Mouse (Mus musculus): Measurements from ENCODE around the gene Lrch4. TPM values are rescaled to one million over a fixed set of nuclear protein-coding genes. Genes with fewer than 3 reads are reported as not detected.
A peak's percentile ranks its signal among the peaks of the same experiment; 100 is the strongest.

Lrch4 gene
- polyA plus RNA-seq, 1 experiment from 2014 or later: 35.7 TPM

- Histone ChIP-seq H3K4me1 (peaks cover 17% of the 10 kb centered on the region), H3K9ac (peak overlapping the region; percentile 55), H3K36me3 (no peaks in the 10 kb centered on the region), H3K27me3 (no peaks in the 10 kb centered on the region), H3K4me2 (peak overlapping the region; percentile 97), H3K4me3 (peak overlapping the region; percentile 77), H3K27ac (peak overlapping the region; percentile 75), H3K9me3 (no peaks in the 10 kb centered on the region)
- 5% methylated on average over 28 of the region's 28 CpGs for WGBS
- ATAC-seq (ENCODE audit: borderline replicate concordance, extremely low read depth, low FRiP score, low TSS enrichment): 0 out of 2 replicates have a peak, but pooled peaks have one; percentile 0
Observed at GRCm38 (mm10) chr5:137683388-137684293, 54.7 kb downstream of the Lrch4 start.

- Histone ChIP-seq H3K27ac (peak within 1 kb of the TSS; percentile 75), H3K9ac (peak within 1 kb of the TSS; percentile 55), H3K4me3 (peak within 1 kb of the TSS; percentile 77), H3K4me2 (peak within 1 kb of the TSS; percentile 97), H3K9me3 (no peaks in the 10 kb centered on the region), H3K27me3 (no peaks in the 10 kb centered on the region), H3K36me3 (no peaks in the 10 kb centered on the region), H3K4me1 (peaks cover 17% of the 10 kb centered on the region)
- WGBS: under 1% methylated on average over 62 of the region's 62 CpGs
- peak; percentile 99 for ATAC-seq (ENCODE audit: borderline replicate concordance, extremely low read depth, low FRiP score, low TSS enrichment)
Observed at GRCm38 (mm10) chr5:137684294-137685123, 55.6 kb downstream of the Lrch4 start, which contains the start of gene Agfg2. Gene Agfg2 (minus strand): TSS chr5:137684726.

DNA sequence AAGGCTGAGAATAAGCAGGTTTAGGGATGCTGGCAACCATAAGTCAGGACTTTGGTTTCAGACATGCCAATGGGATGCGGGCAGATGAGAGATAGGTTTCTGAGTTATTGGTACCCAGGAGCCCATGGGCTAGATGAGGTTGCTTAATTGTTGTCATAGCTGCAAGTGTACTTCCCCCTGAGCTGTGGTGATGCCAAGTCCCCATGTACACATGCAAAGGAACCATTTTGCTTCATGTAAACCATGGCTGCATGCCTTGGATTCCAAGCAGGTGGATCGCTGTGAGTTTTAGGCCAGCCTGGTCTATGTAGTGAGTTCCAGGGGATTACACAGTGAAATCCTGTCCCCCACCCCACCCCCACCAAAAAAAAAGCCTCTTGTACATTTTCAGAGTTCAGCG, 56.7 kb downstream of the Lrch4 start:
- no peak overlapping the region for H3K4me3 ChIP-seq
- H3K27me3 ChIP-seq: no peaks in the 10 kb centered on the region
- no peaks in the 10 kb centered on the region for H3K9me3 ChIP-seq
- ATAC-seq (ENCODE audit: borderline replicate concordance, extremely low read depth, low FRiP score, low TSS enrichment): no peak
- no peak overlapping the region for H3K4me2 ChIP-seq
- no peak overlapping the region for H3K27ac ChIP-seq
- H3K9ac ChIP-seq: no peak overlapping the region
- WGBS: 95% methylated on average over 3 of the region's 3 CpGs
- H3K4me1 ChIP-seq: peaks cover 17% of the 10 kb centered on the region
- H3K36me3 ChIP-seq: no peaks in the 10 kb centered on the region

DNA sequence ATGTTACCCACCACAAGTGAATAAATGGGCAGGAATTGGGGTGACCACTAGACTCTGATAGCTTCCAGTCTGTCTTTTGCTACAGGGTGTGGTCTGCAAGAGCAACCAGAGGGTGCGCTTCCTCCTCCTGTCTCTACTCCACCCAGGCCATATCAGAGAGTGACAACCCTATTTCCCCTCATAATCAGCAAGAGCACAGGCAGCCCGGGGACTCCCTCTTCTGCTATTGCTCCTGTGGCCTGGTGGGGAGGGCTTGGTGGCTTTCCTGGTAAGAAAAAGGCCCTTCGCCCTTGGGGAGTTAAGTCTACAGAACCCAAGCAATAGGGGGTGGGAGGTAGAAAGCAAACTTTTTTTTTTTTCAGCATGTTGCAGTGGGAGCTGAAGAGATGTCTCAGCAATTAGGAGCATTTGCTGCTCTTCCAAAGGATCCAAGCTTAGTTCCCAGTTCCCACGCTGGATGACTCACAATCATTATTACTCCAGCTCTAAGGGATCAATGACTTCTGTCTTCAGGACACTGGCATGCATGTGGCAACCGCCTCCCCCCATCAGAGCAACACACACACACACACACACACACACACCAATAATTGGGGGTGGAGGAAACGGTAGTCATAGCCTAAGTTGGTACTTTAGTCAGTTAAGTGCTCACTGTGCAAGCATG, 57.3 kb downstream of the Lrch4 start:
- WGBS: 74% methylated on average over 6 of the region's 6 CpGs
- H3K36me3 ChIP-seq: no peaks in the 10 kb centered on the region

GRCm38 (mm10) chr5:137689974-137690373, 61.1 kb downstream of the Lrch4 start:
- no peak overlapping the region for H3K9ac ChIP-seq
- H3K36me3 ChIP-seq: no peaks in the 10 kb centered on the region
- no peak for ATAC-seq (ENCODE audit: borderline replicate concordance, extremely low read depth, low FRiP score, low TSS enrichment)
- no peak overlapping the region for H3K4me3 ChIP-seq
- H3K27ac ChIP-seq: no peak overlapping the region
- no peaks in the 10 kb centered on the region for H3K9me3 ChIP-seq
- H3K4me2 ChIP-seq: no peak overlapping the region
- WGBS: 75% methylated on average over 3 of the region's 3 CpGs
- no peaks in the 10 kb centered on the region for H3K27me3 ChIP-seq
- peaks cover 5% of the 10 kb centered on the region; the same call in 1 of the 2 replicates for H3K4me1 ChIP-seq

More for the DNA sequence above, 57.3 kb downstream of the Lrch4 start:
- ATAC-seq (ENCODE audit: borderline replicate concordance, extremely low read depth, low FRiP score, low TSS enrichment): no peak
- H3K27ac ChIP-seq: no peak overlapping the region
- peaks cover 17% of the 10 kb centered on the region for H3K4me1 ChIP-seq
- no peak overlapping the region for H3K4me2 ChIP-seq
- no peaks in the 10 kb centered on the region for H3K27me3 ChIP-seq
- no peaks in the 10 kb centered on the region for H3K9me3 ChIP-seq
- H3K9ac ChIP-seq: no peak overlapping the region
- no peak overlapping the region for H3K4me3 ChIP-seq

DNA sequence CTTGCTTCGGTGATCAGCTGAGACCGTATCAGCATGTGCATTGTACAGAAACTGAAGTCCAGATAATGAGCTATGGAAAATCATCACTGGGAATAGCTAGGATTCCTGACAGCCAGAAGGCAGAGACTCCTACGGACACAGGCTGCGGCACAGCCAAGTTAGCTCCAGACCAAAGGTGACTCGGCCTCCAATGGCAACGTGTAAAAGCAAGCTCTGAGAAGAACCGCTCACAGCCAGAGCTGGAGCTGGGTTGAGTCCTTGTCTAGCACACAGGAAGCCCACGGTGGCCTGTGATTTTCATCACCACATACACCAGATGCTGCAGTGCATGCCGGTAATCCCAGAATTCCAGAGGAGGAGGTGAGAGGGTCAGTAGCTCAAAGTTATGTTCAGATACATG, 61.6 kb downstream of the Lrch4 start:
- H3K27ac ChIP-seq: no peak overlapping the region
- no peaks in the 10 kb centered on the region for H3K4me1 ChIP-seq
- ATAC-seq (ENCODE audit: borderline replicate concordance, extremely low read depth, low FRiP score, low TSS enrichment): no peak
- no peaks in the 10 kb centered on the region for H3K9me3 ChIP-seq
- no peak overlapping the region for H3K4me3 ChIP-seq
- no peak overlapping the region for H3K4me2 ChIP-seq
- no peaks in the 10 kb centered on the region for H3K27me3 ChIP-seq
- no peak overlapping the region for H3K9ac ChIP-seq
- WGBS: 43% methylated on average over 9 of the region's 9 CpGs
- H3K36me3 ChIP-seq: no peaks in the 10 kb centered on the region

Other genes with a start within 250 kb of the Lrch4 start
- 0.26 and 0.35 TPM in 2 replicates for gene Zan, start 152.1 kb upstream of the Lrch4 start, polyA plus RNA-seq (2015; fragmentation: Nextera tagmentation; extraction: Ambion mirVana)
- gene Pop7, start 126.6 kb upstream of the Lrch4 start, polyA plus RNA-seq (2015; fragmentation: Nextera tagmentation; extraction: Ambion mirVana): 54.1 and 58.4 TPM in 2 replicates
- 11.8 and 12.1 TPM in 2 replicates for gene Gigyf1, start 110.6 kb upstream of the Lrch4 start, polyA plus RNA-seq (2015; fragmentation: Nextera tagmentation; extraction: Ambion mirVana)
- gene Epo, start 95.9 kb upstream of the Lrch4 start, polyA plus RNA-seq (2015; fragmentation: Nextera tagmentation; extraction: Ambion mirVana): 0.55 and 0.66 TPM in 2 replicates
- 414 and 437 TPM in 2 replicates for gene Gnb2, start 95.6 kb upstream of the Lrch4 start, polyA plus RNA-seq (2015; fragmentation: Nextera tagmentation; extraction: Ambion mirVana)
- 0.24 and 0.71 TPM in 2 replicates for gene Actl6b, start 75.6 kb upstream of the Lrch4 start, polyA plus RNA-seq (2015; fragmentation: Nextera tagmentation; extraction: Ambion mirVana)
- gene Tfr2, start 59.3 kb upstream of the Lrch4 start, polyA plus RNA-seq (2015; fragmentation: Nextera tagmentation; extraction: Ambion mirVana): 0.31 and 0.40 TPM in 2 replicates
- gene Mospd3, start 28.1 kb upstream of the Lrch4 start, polyA plus RNA-seq (2015; fragmentation: Nextera tagmentation; extraction: Ambion mirVana): 31.6 and 32.8 TPM in 2 replicates
- 130 TPM in 2 replicates for gene Pcolce, start 15.3 kb upstream of the Lrch4 start, polyA plus RNA-seq (2015; fragmentation: Nextera tagmentation; extraction: Ambion mirVana)
- gene Fbxo24, start 119 bp upstream of the Lrch4 start, polyA plus RNA-seq (2015; fragmentation: Nextera tagmentation; extraction: Ambion mirVana): 0.08 and 0.21 TPM in 2 replicates
- 9.4 and 9.6 TPM in 2 replicates for gene Gm20605, start 54 bp downstream of the Lrch4 start, polyA plus RNA-seq (2015; fragmentation: Nextera tagmentation; extraction: Ambion mirVana)
- gene Sap25, start 12.2 kb downstream of the Lrch4 start, polyA plus RNA-seq (2015; fragmentation: Nextera tagmentation; extraction: Ambion mirVana): 6.5 and 8.3 TPM in 2 replicates
- gene Irs3, start 16.6 kb downstream of the Lrch4 start, polyA plus RNA-seq (2015; fragmentation: Nextera tagmentation; extraction: Ambion mirVana): 0.06 TPM in 1 of 2 replicates, not detected in the other
- gene Agfg2, start 55.6 kb downstream of the Lrch4 start, polyA plus RNA-seq (2015; fragmentation: Nextera tagmentation; extraction: Ambion mirVana): 15.5 and 16.7 TPM in 2 replicates
- 1.6 and 1.8 TPM in 2 replicates for gene Nyap1, start 112.5 kb downstream of the Lrch4 start, polyA plus RNA-seq (2015; fragmentation: Nextera tagmentation; extraction: Ambion mirVana)
- 136 and 150 TPM in 2 replicates for gene Tsc22d4, start 116.6 kb downstream of the Lrch4 start, polyA plus RNA-seq (2015; fragmentation: Nextera tagmentation; extraction: Ambion mirVana)
- 33.7 and 33.9 TPM in 2 replicates for gene Ppp1r35, start 149.7 kb downstream of the Lrch4 start, polyA plus RNA-seq (2015; fragmentation: Nextera tagmentation; extraction: Ambion mirVana)
- gene Mepce, start 158.5 kb downstream of the Lrch4 start, polyA plus RNA-seq (2015; fragmentation: Nextera tagmentation; extraction: Ambion mirVana): 11.5 and 12.3 TPM in 2 replicates
- 23.1 and 28.2 TPM in 2 replicates for gene Zcwpw1, start 158.7 kb downstream of the Lrch4 start, polyA plus RNA-seq (2015; fragmentation: Nextera tagmentation; extraction: Ambion mirVana)
- 3.4 and 4.0 TPM in 2 replicates for gene Pilra, start 207.2 kb downstream of the Lrch4 start, polyA plus RNA-seq (2015; fragmentation: Nextera tagmentation; extraction: Ambion mirVana)
- 0.76 and 0.78 TPM in 2 replicates for gene Pilrb1, start 229.0 kb downstream of the Lrch4 start, polyA plus RNA-seq (2015; fragmentation: Nextera tagmentation; extraction: Ambion mirVana)
- 0.83 and 1.1 TPM in 2 replicates for gene Pilrb2, start 242.7 kb downstream of the Lrch4 start, polyA plus RNA-seq (2015; fragmentation: Nextera tagmentation; extraction: Ambion mirVana)

Measured in lung, embryonic 15.5 days (tissue).